Mouse (Mus musculus) spleen, adult 2 months (tissue): Measurements from ENCODE around the gene Abcb7. TPM values are rescaled to one million over a fixed set of nuclear protein-coding genes. Genes with fewer than 3 reads are reported as not detected.
"Not testable (repeated sequence)": the region's sequence is repeated elsewhere in the genome, so short reads cannot be mapped to it uniquely, and the experiment has no call there.

ENCODE experiments used
- DNase-seq, 2 experiments: peaks; one replicate each; pipeline versions ENCODE4 v3.0.0 to v3.0.0-alpha.2; 2012 to 2021; ENCODE audit warnings: low spot score in 2 of 2, low read depth in 1 of 2
- H3K27ac ChIP-seq: fragments of 200-500 bp; 2 replicates; pipeline ENCODE4 v1.5.1; 2012; ENCODE audit warnings: low read length, inconsistent platforms; ENCODE audit not compliant: insufficient read depth
- H3K27me3 ChIP-seq: fragments of 200-500 bp; 2 replicates; pipeline ENCODE4 v1.6.1; 2012; ENCODE audit warnings: mild to moderate bottlenecking, moderate library complexity, low read length, inconsistent platforms; ENCODE audit not compliant: control insufficient read depth, insufficient read depth
- H3K36me3 ChIP-seq: fragments of 200-500 bp; 2 replicates; pipeline ENCODE4 v1.6.1; 2012; ENCODE audit warnings: mild to moderate bottlenecking, low read length, inconsistent platforms; ENCODE audit not compliant: control insufficient read depth, insufficient read depth
- H3K4me1 ChIP-seq: fragments of 200-500 bp; 2 replicates; pipeline ENCODE4 v1.6.1; 2011; ENCODE audit warnings: inconsistent platforms; ENCODE audit not compliant: control insufficient read depth, insufficient read depth, insufficient read length
- H3K4me3 ChIP-seq: fragments of 200-500 bp; 2 replicates; pipeline ENCODE4 v1.5.1; 2011; ENCODE audit warnings: mild to moderate bottlenecking, inconsistent platforms; ENCODE audit not compliant: insufficient read depth, insufficient read length; ENCODE audit errors: extremely low read depth
- CTCF ChIP-seq: fragments of 200-500 bp; IDR thresholded peaks from 2 replicates; pipeline ENCODE4 v1.5.1; 2011; ENCODE audit warnings: mild to moderate bottlenecking, inconsistent platforms; ENCODE audit not compliant: insufficient read depth, insufficient read length, insufficient replicate concordance; ENCODE audit errors: extremely low read depth
- POLR2A ChIP-seq: fragments of 200-500 bp; IDR thresholded peaks from 2 replicates; pipeline ENCODE4 v1.6.1; 2011; ENCODE audit warnings: low read depth, low read length, inconsistent platforms
- WGBS: fragments of 180-500 bp; shearing (Covaris S2); methylation state at CpG from one replicate; pipeline ENCODE4 v1.1.7; 2018; 5-methylcytosine and 5-hydroxymethylcytosine counted together
- polyA plus RNA-seq: library from polyadenylated mRNA; depleted of rRNA; stranded (reverse); fragments of >200 nt; gene quantifications from 2 replicates; pipeline ENCODE4 v1.2.3, GENCODE M21; 2012

Gene Abcb7
- polyA plus RNA-seq, 1 experiment, result 1.5 TPM

- DNase-seq, result no peak
- no peak for TF ChIP-seq CTCF
- TF ChIP-seq POLR2A, result no peak
- H3K36me3 ChIP-seq, result no peaks in the 10 kb centered on the region
- no peak overlapping the region for H3K4me3 ChIP-seq
- no peaks in the 10 kb centered on the region for H3K4me1 ChIP-seq
- 88% methylated on average over 5 of the region's 5 CpGs for WGBS
- no peak overlapping the region for H3K27ac ChIP-seq
- H3K27me3 ChIP-seq, result no peaks in the 10 kb centered on the region
These were observed 11.2 kb downstream of the Abcb7 start for GRCm38 (mm10) chrX:104402463-104402862.

GRCm38 (mm10) chrX:104401134-104401533 is 12.5 kb downstream of the Abcb7 start:
- Histone ChIP-seq H3K36me3 (no peaks in the 10 kb centered on the region), H3K4me1 (no peaks in the 10 kb centered on the region), H3K27me3 (no peaks in the 10 kb centered on the region), H3K27ac (no peak overlapping the region), H3K4me3 (no peak overlapping the region)
- no peak for TF ChIP-seq CTCF
- TF ChIP-seq POLR2A, result no peak
- no peak for DNase-seq
- WGBS, result 87% methylated on average over 1 of the region's 1 CpGs

GRCm38 (mm10) chrX:104397526-104397925 is 16.1 kb downstream of the Abcb7 start:
- H3K4me1 ChIP-seq, result no peaks in the 10 kb centered on the region
- 71% methylated on average over 1 of the region's 1 CpGs for WGBS
- TF ChIP-seq POLR2A, result no peak
- no peak for TF ChIP-seq CTCF
- no peak for DNase-seq
- H3K27ac ChIP-seq, result no peak overlapping the region
- no peaks in the 10 kb centered on the region for H3K27me3 ChIP-seq
- H3K36me3 ChIP-seq, result no peaks in the 10 kb centered on the region
- H3K4me3 ChIP-seq, result no peak overlapping the region

GRCm38 (mm10) chrX:104359686-104360085 is 54.0 kb downstream of the Abcb7 start:
- H3K4me3 ChIP-seq, result no peak overlapping the region
- no peaks in the 10 kb centered on the region for H3K27me3 ChIP-seq
- no peak overlapping the region for H3K27ac ChIP-seq
- H3K4me1 ChIP-seq, result peaks cover 5% of the 10 kb centered on the region; the same call in 1 of the 2 replicates
- TF ChIP-seq POLR2A, result no peak
- no peak for TF ChIP-seq CTCF
- no peaks in the 10 kb centered on the region for H3K36me3 ChIP-seq
- no peak for DNase-seq

GRCm38 (mm10) chrX:104355842-104356241 is 57.8 kb downstream of the Abcb7 start:
- H3K4me1 ChIP-seq, result peaks cover 5% of the 10 kb centered on the region; the same call in 1 of the 2 replicates
- H3K27me3 ChIP-seq, result no peaks in the 10 kb centered on the region
- H3K4me3 ChIP-seq, result no peak overlapping the region
- no peaks in the 10 kb centered on the region for H3K36me3 ChIP-seq
- DNase-seq, result no peak
- 82% methylated on average over 1 of the region's 1 CpGs for WGBS
- no peak overlapping the region for H3K27ac ChIP-seq
- TF ChIP-seq CTCF (no peak), POLR2A (no peak)

- not testable (repeated sequence) for H3K27ac ChIP-seq, H3K4me3 ChIP-seq, H3K36me3 ChIP-seq, H3K4me1 ChIP-seq, H3K27me3 ChIP-seq
- peak in 1 of 2 experiments; percentile 4 for DNase-seq
- WGBS, result 92% methylated on average over 31 of the region's 31 CpGs
These were observed 65.5 kb downstream of the Abcb7 start for GRCm38 (mm10) chrX:104348146-104348545.

GRCm38 (mm10) chrX:104291721-104292120 is 121.9 kb downstream of the Abcb7 start:
- Histone ChIP-seq H3K4me1 (no peaks in the 10 kb centered on the region), H3K4me3 (no peak overlapping the region), H3K36me3 (no peaks in the 10 kb centered on the region), H3K27ac (no peak overlapping the region), H3K27me3 (no peaks in the 10 kb centered on the region)
- no peak for TF ChIP-seq CTCF
- no peak for TF ChIP-seq POLR2A
- no peak for DNase-seq
